Mouse (Mus musculus) brown adipose tissue, adult 24 weeks (tissue): Measurements from ENCODE around the gene Eln. TPM values are rescaled to one million over a fixed set of nuclear protein-coding genes. Genes with fewer than 3 reads are reported as not detected.

Source experiments
- H3K27ac ChIP-seq: fragments of 200-500 bp; replicated peaks from 2 replicates; pipeline ENCODE4 v1.5.1; 2012; ENCODE audit warnings: low read depth, mild to moderate bottlenecking, low read length
- H3K4me1 ChIP-seq: fragments of 200-500 bp; 2 replicates; pipeline ENCODE4 v1.6.1; 2012; ENCODE audit warnings: low read length, mixed read lengths; ENCODE audit not compliant: control insufficient read depth, insufficient read depth, insufficient read length
- H3K4me3 ChIP-seq: fragments of 200-500 bp; 2 replicates; pipeline ENCODE4 v1.5.1; 2012; ENCODE audit warnings: low read depth, mild to moderate bottlenecking, low read length, moderate library complexity; ENCODE audit not compliant: insufficient read depth
- polyA plus RNA-seq: library from polyadenylated mRNA; stranded (reverse); fragments of >200 nt; gene quantifications from 2 replicates; pipeline ENCODE4 v1.2.4, GENCODE M21; 2012; ENCODE audit not compliant: missing spikeins, insufficient read depth, insufficient read length

Gene Eln
- polyA plus RNA-seq, 1 experiment = 5.4 TPM

GRCm38 (mm10) chr5:134729124-134729523 is 18.0 kb downstream of the Eln start:
- Histone ChIP-seq H3K4me3 (no peak overlapping the region), H3K27ac (no peak overlapping the region), H3K4me1 (no peaks in the 10 kb centered on the region)

DNA sequence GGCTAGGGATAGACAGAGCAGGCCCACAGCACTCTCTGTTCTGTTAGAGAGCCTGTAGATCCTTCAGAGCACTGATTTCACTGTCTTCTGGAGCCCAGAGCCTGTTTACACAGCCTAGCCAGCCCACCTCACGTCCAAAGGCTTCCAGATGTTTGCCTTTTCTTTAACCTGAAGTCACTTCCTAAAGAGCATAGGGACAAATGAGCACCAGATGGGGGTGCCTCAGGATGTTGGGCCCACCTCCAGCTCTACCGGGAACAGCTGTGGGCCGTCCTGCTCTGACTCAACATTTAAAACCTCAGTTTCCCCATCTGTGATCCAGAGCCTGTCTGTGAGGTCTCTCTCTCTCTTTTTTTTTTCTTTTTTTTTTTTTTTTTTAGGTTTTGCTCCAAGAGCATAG is 18.6 kb downstream of the Eln start:
- Histone ChIP-seq H3K27ac (no peak overlapping the region), H3K4me1 (no peaks in the 10 kb centered on the region), H3K4me3 (no peak overlapping the region)

DNA sequence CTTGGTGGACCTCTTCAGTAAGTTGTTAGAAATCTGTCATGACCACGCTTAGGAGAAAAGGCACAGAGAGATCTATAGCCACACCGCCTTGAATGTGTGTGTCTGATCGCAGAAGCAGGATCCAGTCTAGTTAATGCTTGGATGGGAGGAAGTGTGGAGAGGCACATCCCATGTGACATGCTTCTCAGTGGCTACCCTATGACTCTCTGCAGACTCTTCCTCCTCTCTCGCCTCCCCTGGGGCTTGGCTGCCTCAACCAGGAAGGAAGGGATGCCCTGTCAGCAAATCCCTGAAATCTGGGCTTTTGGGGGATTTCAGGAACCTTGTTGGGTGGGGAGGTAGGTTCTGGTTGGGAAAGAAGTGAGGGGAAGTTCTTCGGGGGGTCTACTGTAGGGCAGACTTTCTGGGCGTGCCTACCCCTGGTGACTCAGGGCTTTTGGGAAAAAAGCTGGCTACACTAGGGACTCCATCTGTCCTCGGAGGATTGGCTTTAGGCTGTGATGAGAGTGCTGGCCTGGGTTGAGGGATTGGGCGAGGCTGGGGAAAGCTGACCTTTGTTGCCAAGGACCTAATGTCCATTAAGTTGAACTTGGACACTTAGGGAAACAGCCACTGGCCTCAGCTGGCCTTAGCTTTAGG is 20.0 kb downstream of the Eln start:
- no peak overlapping the region for H3K4me3 ChIP-seq
- no peaks in the 10 kb centered on the region for H3K4me1 ChIP-seq
- H3K27ac ChIP-seq = no peak overlapping the region

GRCm38 (mm10) chr5:134725299-134725698 is 21.8 kb downstream of the Eln start:
- no peak overlapping the region for H3K4me3 ChIP-seq
- no peak overlapping the region for H3K27ac ChIP-seq
- no peaks in the 10 kb centered on the region for H3K4me1 ChIP-seq

DNA sequence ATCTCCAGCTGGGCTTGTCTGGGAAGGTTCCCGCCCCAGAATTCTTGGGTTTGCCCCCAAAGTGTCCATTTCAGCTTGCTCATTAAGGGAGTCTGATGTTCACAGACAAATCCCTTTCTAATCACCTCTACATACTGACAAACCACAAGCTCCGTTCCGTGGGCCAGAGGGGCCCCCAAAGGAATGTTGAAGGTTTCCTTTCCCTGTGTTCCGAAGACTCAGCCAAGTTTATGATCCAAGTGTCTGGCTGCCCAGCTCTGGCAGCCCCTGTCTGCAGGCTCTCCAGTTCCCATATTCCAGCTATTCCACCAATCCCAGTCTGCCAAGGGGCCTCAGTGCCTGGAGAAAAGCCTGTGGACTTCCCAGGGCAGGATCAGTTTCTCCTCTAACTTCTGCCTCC is 27.1 kb downstream of the Eln start:
- Histone ChIP-seq H3K4me1 (no peaks in the 10 kb centered on the region), H3K27ac (no peak overlapping the region)

GRCm38 (mm10) chr5:134711076-134711475 is 36.0 kb downstream of the Eln start:
- H3K4me3 ChIP-seq = no peak overlapping the region
- no peaks in the 10 kb centered on the region for H3K4me1 ChIP-seq
- no peak overlapping the region for H3K27ac ChIP-seq

More for the DNA sequence above, 27.1 kb downstream of the Eln start:
- H3K4me3 ChIP-seq = no peak overlapping the region

GRCm38 (mm10) chr5:134709275-134709674 is 37.8 kb downstream of the Eln start:
- Histone ChIP-seq H3K27ac (no peak overlapping the region), H3K4me3 (no peak overlapping the region), H3K4me1 (no peaks in the 10 kb centered on the region)

DNA sequence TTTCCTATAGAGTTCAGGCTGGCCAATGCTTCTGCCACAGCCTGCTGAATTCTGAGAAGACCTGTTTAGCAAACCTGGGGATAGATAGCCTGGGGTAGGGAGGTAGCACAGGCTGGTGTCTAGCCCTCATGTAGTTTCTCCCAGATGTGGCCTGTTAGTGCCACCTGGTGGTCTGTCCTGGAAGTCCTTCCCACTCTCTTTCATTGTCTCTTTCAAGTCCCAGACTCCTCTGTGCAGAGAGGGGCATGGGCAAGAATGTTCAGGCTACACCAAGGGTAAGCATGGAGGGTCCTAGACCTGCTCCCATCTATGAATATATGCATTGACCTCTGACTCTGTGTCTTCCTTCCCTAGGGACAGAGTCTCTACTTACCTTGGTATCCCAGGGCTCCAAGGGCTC is 43.0 kb downstream of the Eln start:
- H3K4me3 ChIP-seq = no peak overlapping the region
- no peaks in the 10 kb centered on the region for H3K4me1 ChIP-seq
- no peak overlapping the region for H3K27ac ChIP-seq

DNA sequence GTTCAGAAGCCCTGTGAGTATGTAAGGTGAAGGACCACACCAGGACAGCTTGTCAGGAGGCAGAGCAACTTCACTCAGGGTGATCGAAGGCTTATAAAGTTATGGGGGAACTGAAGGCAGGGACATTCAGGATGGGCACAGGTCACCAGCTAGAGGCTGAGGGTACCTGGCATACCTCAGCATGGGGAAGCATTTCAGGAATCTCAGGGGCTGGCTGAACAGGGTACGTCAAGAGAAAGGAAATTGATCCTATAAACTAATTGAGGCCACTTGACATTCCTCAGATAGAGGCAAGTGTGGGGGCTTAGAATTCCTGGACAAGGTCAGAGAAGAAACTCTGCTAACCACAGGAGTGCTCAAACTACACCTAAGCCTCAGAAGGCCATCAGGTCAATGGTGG is 51.6 kb downstream of the Eln start:
- Histone ChIP-seq H3K4me3 (no peak overlapping the region), H3K4me1 (no peaks in the 10 kb centered on the region), H3K27ac (no peak overlapping the region)

DNA sequence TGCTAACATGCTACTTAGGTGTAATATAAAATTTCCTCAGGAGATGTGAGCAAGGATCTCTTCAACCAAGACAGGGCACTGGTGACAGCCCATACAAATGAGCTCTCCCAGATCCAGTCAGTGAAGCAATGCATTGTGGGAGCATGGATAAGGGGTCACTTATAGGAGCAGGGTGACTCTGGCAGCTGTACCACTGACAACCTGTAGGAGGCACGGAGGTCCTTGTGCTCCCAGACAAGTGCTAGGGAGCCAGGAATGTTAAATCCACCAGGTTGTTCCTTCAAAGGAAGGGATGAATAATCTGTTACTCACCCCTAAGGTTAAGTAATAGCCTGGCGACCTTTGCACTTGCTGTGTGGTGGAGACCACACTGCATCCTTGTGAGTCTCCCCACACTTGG is 52.0 kb downstream of the Eln start:
- H3K27ac ChIP-seq = no peak overlapping the region
- H3K4me1 ChIP-seq = no peaks in the 10 kb centered on the region
- H3K4me3 ChIP-seq = no peak overlapping the region

- H3K4me3 ChIP-seq = no peak overlapping the region
- H3K27ac ChIP-seq = no peak overlapping the region
- no peaks in the 10 kb centered on the region for H3K4me1 ChIP-seq
Measured at GRCm38 (mm10) chr5:134692704-134693103, 54.4 kb downstream of the Eln start.

DNA sequence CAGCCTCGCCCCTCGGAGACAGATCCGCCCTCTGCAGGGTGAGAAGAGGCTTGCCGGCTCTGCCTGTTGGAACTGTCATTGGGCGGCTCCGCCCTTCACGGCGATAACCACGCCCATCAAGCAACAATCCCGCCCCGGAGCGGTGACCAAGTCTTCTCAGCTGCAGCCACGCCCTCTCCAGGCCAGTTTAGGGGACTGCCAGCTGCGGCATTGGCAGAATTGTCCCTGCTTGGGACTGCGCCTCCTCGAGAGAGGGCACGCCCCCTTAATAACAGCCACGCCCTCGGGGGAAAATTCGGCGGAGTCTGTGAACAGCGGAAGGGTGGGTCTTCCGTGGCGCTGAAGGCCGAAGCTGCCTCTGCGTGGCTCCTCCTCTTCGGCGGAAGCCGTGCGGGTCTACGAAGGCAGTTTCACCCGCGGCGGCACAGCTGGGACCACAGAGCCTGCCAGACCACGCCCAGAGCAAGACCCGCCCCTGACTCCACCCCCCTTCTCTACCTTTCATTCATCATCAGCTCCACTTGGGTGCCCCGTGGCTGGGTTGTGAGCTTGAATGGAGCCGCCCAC is 58.3 kb downstream of the Eln start:
- Histone ChIP-seq H3K4me3 (peak overlapping the region; percentile 43), H3K27ac (no peak overlapping the region), H3K4me1 (no peaks in the 10 kb centered on the region)

DNA sequence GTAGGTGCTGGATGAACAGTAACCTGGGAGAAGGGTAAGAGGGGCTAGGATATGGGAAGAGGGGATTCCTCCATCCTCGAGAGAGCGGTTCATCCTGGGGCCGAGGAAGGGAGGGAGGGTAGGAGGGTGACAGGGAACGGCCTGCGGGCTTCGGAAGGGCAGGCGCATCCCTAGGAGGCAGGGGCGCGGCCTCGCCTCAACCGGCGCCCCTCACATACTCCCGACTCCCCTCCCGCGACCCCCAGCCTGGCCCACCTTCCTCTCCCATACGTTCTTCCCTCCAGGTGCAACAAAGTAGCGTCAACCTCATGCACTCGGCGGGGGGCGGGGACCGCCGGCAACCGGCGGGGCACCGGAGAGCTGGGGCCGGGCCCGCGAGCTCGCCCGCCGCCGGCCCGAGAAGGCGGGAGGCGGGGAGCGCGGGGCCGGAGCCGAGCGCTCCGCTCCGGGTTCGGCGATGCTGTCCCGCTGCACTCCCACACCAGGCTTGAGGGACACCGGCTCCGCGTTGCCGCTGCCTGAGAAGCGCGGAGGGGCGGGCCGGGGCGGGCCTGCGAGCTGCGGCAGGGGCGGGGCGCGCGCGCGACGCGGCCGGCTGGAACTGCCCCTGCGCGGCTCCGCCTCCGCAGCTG is 58.9 kb downstream of the Eln start, which contains the start of gene Limk1:
TSS of gene Limk1 (minus strand) at position 513 of the 632 bp plus-strand sequence.
- no peak within 1 kb of the TSS for H3K27ac ChIP-seq
- H3K4me1 ChIP-seq = no peaks in the 10 kb centered on the region

DNA sequence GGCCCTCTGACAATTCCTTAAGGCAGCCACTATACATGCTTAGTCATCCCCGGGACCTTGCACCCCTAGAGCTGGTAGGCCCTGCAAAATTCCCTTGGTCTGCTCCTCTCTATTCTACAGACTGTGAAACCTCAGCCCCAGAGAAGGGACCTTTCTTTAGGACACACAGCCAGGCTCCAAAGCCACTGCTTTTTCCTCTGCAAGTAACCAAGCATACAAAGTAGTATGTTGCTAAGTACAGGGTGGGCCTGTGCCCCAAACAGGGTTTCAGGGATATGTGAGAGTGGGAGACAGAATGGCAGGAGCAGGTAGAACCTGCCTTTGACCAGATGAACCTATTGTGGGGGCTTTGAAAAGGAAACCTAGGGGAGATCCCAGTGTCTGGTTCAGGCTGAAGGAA is 59.9 kb downstream of the Eln start:
- peak overlapping the region; percentile 19; the same call in 1 of the 2 replicates for H3K4me3 ChIP-seq
- no peak overlapping the region for H3K27ac ChIP-seq
- H3K4me1 ChIP-seq = no peaks in the 10 kb centered on the region

More for the DNA sequence above, 58.9 kb downstream of the Eln start, which contains the start of gene Limk1:
- peak within 1 kb of the TSS; percentile 55 for H3K4me3 ChIP-seq

GRCm38 (mm10) chr5:134686541-134686940 is 60.6 kb downstream of the Eln start:
- Histone ChIP-seq H3K27ac (no peak overlapping the region), H3K4me1 (no peaks in the 10 kb centered on the region), H3K4me3 (no peak overlapping the region)

DNA sequence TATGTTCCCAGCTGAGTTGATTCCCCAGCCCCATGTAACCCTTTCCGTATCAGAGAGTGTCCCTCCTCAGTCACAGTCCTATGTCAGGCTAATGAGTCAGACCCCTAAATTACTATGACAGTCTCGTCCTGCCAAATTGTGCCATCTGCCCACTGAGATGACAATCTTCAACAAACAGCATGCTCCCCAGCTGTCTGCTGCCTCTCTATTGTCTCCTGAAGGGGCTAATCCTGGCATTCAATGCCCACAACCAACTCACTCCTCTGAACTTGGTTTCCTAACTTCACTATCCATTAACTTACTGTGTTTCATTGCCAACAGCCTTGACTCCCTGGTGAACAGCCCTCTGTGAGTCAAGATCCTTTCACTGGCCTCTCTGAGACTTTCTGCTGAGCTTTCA is 62.7 kb downstream of the Eln start:
- Histone ChIP-seq H3K27ac (no peak overlapping the region), H3K4me1 (no peaks in the 10 kb centered on the region), H3K4me3 (no peak overlapping the region)
